Mouse (Mus musculus): ENCODE data around the gene AU040320. TPM values are rescaled to one million over a fixed set of nuclear protein-coding genes. Genes with fewer than 3 reads are reported as not detected.

The AU040320 gene
- 10 to 100 TPM in 1 of 2 experiments, 1 to 10 TPM in 1; 4.2 to 16.4 TPM for polyA plus RNA-seq (2012; fragmentation: generic; extraction: Trizol)

GRCm38 (mm10) chr4:126753268-126754230 is at the start of gene AU040320, which contains the start of gene Ncdn:
AU040320 (plus strand) TSS chr4:126753544.
Ncdn (minus strand) TSS chr4:126753438.

GRCm38 (mm10) chr4:126736001-126736414 is 17.3 kb upstream of the AU040320 start, which contains the start of gene Tfap2e:
Tfap2e (minus strand) TSS chr4:126736240.

Other genes starting within 250 kb of the AU040320 start
- gene Ago4, start 220.1 kb upstream of the AU040320 start, polyA plus RNA-seq (2012; fragmentation: generic; extraction: Trizol), result under 1 TPM; 0.01 to 0.27 TPM
- 1 to 10 TPM; 1.5 to 2.3 TPM for gene Clspn, start 196.6 kb upstream of the AU040320 start, polyA plus RNA-seq (2012; fragmentation: generic; extraction: Trizol)
- 1 to 10 TPM; 1.0 to 5.7 TPM for gene 5730409E04Rik, start 143.7 kb upstream of the AU040320 start, polyA plus RNA-seq (2012; fragmentation: generic; extraction: Trizol)
- 100 to 1,000 TPM; 204 to 213 TPM for gene Psmb2, start 75.9 kb upstream of the AU040320 start, polyA plus RNA-seq (2012; fragmentation: generic; extraction: Trizol)
- not detected for gene Tfap2e, start 17.3 kb upstream of the AU040320 start, polyA plus RNA-seq (2012; fragmentation: generic; extraction: Trizol)
- 10 to 100 TPM; 16.8 to 33.9 TPM for gene Ncdn, start 106 bp upstream of the AU040320 start, polyA plus RNA-seq (2012; fragmentation: generic; extraction: Trizol)
- 1 to 10 TPM in 1 of 2 experiments, under 1 TPM in 1; 0.50 to 6.4 TPM for gene Zmym4, start 214.6 kb downstream of the AU040320 start, polyA plus RNA-seq (2012; fragmentation: generic; extraction: Trizol)